Mouse (Mus musculus) ZHBTc4 (cell line): Measurements from ENCODE around the gene Fto.

ENCODE experiments used
- DNase-seq: peaks from one replicate; pipeline ENCODE4 v3.0.0-alpha.2; 2011; ENCODE audit warnings: low read depth, low spot score

Fto gene

DNA sequence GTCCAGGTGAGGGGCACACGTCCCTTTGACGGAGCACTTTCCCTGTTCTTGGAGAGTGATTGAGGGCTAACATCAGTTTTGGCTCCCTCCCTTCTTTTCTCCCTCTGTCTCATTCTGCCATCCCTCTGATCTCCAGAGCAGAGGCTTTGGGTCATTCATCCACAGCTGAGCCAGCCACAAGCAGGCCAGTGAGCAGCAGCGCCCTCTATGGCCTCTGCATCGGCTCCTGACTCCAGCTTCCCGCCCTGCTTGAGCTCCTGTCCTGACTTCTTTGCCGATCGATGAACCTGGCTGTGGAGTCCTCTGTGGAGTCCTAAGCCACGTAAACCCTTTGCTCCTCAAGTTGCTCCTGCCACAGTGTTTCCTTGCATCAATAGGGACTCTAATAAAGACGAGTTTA is 10.9 kb downstream of the Fto start:
- DNase-seq: peak; percentile 52

DNA sequence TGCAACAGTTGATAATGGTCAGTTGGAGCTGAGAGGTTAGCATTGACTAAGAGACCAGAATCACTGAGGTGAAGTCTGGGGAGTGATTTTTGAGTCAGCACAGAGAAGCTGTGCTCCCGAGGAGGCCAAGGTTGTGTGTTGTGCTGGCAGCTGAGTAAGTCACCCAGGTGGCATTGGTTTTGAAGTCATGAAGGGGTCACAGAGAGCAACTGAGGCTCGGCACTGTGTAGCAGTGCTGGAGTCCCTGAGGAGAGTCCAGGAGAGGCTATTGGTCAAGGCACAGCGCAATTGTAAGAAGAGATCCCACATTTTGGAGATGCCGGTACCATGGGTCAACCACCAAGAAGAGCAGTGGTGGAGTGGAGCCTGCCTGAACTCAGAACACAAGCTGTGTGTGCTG is 11.6 kb downstream of the Fto start:
- no peak for DNase-seq

DNA sequence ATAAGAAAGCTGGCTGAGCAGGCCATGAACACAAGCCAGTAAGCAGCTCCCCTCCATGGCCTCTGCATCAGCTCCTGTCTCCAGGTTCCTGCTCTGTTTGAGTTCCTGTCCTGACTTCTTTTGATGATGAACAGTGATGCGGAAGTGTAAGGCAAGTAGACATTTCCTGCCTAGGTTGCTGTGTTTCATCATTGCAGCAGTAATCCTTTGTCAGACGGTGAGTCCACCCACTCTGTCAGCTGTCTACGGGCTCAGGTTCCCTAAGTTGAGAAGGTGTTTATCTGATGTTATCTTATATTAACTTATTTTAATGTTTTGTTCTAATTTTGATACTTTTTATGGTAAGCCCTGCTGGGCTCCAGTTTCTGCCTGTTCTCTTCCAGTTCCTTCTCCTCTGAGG is 12.7 kb downstream of the Fto start:
- no peak for DNase-seq

DNA sequence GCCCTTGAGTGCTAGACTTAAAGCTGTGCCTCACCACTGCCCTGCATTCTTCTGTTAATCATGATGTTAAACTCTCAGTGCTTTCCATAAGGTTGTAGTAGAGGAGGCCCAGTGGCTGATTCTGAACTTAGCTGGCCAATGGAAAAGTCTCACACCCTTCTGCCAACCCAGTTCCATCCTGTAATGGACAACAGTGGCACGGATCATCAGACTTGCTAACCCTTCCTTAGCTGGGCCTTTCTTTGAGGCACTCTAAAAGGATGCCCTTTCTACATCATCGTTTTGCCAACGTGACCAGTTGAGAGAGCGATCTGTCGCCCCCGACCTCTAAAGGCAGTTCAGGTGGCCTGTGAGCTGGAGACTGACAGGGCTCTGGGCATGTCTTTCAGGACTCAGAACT is 13.6 kb downstream of the Fto start:
- no peak for DNase-seq

DNA sequence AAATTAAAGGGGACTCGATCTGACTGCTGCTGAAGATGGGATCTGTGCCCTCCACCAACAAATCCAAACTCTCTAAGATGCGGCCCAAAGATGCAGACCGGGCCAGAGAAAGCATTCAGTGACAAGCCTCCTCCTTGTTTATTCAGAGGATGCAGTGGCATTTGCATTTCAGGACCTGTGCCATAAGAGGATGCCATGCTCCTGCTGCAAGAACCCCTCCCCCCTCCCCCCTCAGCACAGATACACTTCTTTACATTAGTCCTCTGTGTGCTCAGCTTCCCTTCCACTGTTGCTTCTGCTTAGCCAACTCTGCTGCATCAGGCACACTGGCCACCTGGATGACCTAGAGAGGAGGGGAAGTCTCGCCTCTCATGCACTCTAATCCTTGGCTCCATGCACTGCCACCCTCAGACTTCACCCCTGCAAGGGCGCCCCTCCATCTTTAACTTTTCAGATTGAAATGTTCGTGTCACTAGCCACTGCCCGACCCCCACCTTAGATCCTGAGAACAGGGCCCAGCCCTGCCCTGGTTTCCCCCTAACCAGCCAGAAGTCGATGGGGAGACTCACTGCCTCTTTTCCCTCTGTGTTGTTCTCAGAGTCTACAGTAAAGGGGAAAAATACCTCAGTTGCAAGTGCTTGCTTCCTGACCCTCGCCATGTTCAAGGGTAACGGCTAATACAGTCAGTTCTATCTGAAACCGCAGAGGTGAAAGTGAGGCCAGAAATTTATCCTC is 14.3 kb downstream of the Fto start:
- DNase-seq: peak; percentile 41

DNA sequence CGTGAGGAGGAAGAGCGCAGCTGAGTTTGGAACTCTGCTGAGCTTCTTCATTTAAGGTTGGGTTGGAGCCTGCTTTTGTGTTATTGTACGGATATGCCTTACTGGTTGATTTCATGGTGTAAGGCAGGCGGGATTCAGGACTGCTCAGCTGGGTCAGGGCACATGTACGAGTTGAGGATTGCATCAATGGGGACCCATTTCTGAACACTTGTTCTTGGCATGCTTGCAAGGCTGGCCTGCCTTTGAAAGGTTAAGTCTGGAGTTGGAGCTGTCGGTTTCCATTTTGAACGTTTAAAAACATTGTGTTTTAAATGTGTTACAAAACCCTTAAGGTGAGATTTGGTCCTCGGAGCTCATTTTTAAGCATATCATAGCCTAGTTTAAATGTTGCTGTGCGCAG is 15.7 kb downstream of the Fto start:
- DNase-seq: no peak

DNA sequence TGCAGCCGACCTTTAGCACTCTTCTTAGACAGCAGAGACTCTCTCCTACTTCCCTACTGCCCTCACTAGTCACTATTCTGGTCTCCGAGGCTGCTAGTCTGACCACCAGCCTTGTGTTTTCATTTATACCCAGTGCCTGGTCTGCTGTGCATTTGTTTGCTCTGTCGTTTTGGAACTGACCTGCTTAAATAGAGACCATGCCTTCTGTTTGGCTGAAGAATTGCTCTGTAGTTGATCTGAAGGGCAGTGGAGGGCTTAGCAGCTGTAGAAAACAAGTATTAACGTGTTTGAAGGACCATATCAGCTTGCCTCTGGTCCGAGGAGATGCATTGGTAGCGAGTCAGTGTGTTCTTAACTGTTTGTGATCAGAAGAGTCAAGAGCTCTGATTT is 16.1 kb downstream of the Fto start:
- DNase-seq: no peak

DNA sequence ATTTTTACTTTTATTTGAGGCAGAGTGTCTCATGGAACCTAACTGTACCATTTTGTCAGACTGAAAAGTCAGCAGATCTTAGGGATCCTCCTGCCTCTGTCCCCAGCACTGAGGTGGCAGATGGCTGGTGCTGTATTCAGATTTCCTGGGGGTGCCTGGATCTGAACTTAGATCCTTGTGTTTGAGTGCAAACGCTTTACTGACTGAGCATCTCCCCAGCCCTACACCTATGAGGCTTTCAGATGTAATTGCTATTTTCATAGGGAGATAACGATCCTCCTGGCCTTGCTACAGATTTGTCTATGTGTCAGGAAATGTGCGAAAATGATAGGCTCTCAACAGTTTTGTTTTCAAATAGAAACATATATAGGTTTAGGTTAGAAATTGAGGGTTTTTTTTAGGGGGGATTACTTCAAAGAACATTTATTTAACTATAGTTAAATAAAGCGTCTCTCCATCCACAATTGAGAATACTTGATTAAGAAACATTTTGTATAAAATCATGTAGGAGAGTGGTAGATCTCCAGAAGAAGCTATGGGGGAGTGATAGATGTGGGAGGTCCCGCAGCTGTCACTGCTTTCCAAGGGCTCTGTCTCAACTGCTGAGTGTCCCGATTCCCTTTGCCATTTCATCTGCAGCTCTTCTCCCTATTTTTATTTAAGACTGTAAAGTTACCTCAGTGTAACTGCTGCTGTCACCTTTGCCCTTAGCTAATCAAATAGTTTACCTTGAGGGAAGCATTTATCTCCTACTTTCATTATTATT is 25.2 kb downstream of the Fto start:
- no peak for DNase-seq

DNA sequence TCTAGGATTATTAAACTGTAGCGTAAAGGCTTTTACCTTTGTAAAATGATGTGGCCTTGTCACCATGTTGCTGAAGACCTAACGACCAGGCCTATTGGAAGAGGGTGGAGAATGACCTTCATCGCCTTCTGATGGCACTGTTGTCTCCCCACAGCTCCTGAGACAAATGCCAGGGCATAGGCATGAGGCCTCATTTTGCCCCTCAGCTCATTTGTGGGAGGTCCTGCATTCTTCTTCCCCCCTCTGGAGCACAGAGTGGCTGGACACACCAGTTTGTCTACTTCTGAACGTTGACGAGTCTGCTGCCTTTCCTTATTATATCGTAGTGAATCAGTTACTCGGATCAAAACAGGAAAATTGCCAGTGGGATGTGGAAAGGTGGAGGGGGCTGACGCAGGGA is 26.3 kb downstream of the Fto start:
- DNase-seq: no peak

DNA sequence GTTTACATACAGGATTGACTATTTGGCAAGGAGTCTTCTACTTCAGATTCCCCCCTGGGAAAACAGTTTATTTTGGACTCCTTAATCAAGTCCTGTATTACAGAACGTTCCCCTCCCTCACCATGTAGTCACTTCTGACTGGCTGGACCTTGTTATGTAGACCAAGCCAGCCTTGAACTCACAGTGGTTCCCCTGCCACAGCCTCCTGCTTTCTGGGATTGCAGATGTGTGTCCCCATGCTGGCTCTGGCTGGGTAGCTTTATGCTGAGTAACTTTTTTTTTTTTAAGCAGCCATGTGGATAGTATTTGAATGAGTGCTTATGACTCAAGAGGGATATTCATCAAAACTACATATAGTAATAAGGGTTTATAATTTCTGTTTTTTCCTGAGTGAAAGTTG is 27.4 kb downstream of the Fto start:
- no peak for DNase-seq

DNA sequence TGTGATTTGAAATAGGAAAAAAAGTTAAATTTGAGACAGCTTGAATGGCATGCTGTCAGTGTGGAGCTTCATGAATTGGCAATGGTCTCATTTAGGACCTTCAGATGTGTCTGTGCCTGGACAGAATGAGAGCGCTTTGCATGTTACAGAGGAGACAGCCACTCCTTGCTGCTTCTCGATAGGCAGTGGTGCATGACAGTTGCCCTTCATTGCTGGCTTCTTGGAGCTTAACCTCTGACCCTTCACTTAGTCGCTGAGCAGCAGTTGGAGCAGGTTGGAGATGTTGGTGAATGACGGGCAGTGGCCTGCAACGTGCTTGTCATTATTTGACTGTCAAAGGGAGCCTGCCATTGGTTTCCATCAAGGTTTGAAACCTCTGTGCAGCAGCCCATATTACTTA is 28.9 kb downstream of the Fto start:
- DNase-seq: no peak

DNA sequence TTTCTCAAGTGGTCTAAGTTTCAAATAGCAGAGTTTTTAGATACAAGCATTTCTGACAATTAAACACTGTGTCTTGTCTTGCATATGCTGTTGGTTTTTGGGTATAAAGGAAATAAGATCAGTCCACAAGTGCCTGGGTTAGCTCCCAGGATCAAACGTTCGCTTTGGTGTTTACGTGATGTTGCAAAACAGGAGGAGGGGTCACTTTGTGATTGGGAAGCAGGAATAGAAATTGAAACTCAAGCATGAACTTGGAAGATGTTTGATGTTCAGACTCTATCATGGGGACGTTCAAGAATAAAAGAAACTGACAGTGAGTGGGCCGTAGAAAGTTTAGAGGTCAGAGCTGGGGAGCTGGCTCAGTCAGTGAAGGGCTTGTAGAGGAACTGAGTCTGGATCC is 29.5 kb downstream of the Fto start:
- DNase-seq: no peak

DNA sequence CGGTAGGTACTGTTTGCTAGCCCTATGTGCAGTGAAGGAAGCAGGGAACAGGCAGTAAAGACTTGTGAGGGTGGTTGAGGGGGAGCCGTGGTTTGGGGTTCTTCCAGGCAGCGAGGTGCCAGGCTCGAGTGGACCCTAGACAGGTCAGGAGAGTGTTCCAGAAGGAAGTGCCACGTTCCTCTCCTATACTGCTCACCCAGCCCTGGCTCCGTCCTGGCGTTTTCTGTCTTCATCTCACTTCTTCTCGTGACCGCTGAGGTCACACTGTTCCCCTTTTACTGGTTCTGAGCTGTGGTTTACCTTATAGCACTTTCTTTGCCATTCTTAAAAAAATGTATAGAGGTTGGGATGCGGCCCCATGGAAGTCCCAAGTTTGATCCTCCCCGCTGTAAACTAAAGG is 31.3 kb downstream of the Fto start:
- no peak for DNase-seq

DNA sequence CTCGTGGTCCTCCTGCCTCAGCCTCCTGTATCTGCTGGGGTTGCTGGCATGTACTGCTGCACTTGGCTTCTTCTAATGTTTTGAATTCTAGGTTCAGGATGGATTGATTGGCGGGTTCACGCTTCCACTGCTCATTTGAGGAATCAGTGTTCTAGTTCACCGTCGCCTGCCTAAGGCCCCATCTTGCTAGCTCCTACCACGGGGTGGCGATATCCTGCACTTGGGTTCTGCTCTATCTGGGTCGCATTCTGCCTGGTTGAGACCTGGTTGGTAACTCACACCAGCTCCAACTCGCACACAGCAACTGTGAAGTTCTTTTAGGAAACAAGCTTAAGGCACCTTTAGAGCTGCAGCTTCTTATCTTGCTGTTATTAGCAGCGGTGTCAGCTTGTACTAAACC is 33.8 kb downstream of the Fto start:
- DNase-seq: peak; percentile 40

DNA sequence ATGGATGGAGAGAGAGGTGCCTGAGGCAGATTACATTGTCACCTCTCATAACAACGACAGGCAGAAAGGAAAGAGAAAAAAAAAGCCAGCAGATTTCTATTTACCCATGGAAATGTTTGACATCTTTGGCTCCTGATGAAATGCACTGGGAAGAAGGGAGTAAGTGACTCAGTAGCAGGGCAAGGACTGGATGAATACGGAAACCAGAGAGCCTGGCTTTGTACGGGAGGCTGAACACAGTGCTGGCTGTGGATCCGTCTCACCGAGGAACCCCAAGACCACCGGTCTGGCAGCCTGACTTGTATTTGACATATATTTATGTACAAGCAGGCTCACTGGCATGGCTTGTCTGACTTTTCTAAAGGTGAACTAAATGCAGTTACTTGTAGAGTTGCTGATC is 34.3 kb downstream of the Fto start:
- DNase-seq: no peak

DNA sequence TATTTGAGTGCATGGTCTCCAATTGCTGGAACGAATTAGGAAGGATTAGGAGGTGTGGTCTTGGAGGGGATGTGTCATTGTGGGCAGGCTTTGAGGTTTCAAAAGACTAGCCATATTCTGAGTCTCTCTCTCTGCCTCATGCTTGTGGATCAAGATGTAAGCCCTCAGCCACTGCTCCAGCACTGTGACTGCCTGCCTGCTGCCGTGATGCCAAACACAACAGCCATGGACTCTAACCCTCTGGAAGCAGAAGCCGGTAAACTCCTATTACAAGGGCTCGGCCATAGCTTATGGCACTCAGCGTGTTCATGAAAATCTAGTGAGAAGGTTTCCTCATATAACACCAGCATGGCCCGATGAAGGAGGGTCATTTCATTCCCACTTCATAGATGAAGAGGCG is 36.5 kb downstream of the Fto start:
- DNase-seq: no peak

DNA sequence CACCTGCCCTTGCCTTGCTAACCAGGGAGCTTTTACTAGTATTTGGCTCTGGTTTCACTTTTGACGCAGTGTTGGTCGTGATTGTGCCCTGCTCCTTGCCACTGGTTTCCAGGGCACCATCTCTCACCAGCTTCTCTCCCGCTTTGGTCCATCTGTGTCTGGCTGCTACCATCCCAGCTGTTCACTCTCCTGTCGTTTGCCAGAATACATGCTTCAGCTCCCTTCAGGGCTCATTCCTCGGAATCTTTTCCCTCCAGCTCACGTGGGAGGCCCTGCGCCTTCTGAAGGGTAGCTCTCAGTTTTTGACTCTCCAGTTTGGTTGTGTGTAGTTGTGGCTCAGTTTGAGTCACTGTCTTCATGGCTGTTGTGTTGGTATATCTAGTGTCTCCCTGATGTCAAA is 37.3 kb downstream of the Fto start:
- no peak for DNase-seq

DNA sequence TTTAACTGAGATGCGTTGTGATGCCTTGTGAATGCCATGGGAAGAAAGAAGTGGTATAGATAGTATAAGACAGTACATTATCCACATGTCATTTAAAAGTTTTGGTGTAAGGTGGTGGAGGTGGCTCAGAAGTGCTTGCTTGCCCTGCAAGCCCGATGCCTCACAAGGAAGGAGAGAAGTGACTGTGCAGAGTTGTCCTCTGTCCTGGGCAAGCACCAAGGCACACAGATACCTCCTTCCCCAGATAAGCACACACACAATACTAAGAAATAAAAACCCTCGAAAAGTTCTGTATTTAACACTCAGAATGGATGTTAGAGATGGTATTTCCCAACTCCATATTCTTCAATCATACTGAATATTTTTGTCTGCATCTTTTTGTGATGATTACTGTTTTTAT is 39.3 kb downstream of the Fto start:
- DNase-seq: no peak

DNA sequence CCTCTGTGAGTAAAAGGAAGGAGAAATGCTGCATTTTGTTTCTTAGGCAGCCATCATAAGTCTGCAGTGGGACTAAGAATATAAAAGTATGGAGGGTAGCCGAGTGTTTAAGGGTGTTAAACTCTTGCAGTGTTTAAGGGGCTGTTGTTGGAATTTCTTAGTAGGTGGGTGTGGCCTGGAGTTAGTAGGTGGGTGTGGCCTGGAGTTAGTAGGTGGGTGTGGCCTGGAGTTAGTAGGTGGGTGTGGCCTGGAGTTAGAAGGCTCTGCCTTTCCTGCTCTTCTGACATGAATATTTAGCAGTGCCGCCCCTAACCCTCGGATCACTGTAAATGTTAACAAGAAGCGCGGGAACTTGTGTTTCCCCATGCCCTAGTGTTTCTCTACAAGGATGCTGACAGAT is 39.7 kb downstream of the Fto start:
- peak; percentile 29 for DNase-seq

DNA sequence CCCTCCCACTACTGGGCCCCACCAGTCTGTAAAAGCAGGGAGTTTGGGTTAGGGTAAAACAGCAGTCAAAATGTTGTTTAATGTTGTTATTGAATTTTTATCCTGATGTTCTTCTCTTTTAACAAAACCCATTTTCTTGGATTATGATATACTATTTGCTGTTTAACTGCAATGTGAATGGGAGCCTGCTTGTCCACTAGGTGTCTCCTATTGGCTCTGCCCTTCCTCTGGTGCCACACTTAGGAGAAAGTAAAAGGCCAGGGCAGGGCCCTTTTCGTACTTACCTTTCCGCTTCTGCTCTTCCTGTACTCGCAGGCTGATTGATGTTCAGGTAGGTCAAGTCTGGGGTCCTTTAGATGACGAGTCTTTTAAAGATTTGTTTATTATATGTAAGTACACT is 40.6 kb downstream of the Fto start:
- no peak for DNase-seq

DNA sequence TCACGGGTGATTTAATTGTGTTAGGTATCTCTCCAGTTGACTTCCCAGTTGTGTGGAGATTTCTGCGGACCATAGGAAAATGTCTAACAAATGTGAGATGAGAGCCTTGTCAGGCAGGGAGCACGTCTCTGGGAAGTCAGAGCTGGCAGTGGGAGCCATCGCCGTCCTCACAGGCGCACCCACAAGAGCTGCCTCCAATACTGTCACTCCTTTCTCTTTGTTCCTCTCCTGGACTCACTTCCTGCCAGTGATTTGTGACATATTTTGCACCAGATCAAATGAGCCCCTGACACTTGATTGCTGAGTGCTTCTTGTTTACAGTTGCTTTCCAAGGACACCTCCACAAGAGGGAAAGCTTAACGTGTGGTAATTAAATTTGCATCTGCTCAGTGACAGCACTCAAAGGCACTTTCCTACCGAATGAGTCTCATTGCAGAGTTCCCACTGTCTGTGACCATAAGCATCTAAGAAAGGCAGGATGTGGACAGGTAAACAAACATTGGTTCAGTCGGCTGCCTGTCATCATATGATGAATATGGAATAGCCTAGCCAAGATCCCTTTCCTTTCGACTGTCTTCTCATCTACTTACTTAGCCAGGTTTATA is 42.1 kb downstream of the Fto start:
- no peak for DNase-seq

DNA sequence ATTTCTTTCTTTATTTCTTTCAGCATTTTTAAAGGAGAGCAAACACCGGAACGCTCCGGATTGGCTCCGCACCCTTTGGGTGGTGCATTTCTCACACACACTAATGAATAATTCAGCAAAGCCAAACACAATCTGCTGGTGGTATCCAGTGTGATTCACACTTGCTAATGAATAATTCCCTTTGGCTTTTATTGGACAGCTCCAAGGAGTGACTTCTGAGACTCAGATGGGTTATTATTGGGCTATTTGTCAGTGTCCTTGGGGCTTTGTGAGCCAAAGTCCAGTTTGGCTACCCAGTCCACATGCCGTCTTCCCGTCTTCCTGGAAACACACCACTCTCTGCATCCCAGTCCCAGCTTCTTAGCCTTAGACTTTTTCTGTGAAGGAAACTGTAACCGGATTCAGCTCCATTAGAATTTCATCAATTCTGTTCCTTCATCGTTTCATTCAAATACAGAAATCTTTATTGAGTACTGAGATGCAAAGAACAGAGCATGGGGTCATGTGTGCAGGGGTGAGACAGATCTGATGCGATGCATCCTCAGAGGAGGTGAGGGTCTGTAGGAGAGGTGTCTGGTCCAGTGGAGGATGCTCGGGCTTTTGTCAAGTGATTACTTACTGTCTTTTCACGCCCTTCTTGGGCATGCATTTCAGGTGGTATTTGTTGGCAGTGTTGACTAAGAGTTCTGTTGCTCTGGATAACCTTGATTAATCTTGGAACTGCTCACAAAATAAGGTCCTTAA is 42.8 kb downstream of the Fto start:
- no peak for DNase-seq
